Mouse (Mus musculus): ENCODE measurements around the gene Gm45808.

The Gm45808 gene

DNA sequence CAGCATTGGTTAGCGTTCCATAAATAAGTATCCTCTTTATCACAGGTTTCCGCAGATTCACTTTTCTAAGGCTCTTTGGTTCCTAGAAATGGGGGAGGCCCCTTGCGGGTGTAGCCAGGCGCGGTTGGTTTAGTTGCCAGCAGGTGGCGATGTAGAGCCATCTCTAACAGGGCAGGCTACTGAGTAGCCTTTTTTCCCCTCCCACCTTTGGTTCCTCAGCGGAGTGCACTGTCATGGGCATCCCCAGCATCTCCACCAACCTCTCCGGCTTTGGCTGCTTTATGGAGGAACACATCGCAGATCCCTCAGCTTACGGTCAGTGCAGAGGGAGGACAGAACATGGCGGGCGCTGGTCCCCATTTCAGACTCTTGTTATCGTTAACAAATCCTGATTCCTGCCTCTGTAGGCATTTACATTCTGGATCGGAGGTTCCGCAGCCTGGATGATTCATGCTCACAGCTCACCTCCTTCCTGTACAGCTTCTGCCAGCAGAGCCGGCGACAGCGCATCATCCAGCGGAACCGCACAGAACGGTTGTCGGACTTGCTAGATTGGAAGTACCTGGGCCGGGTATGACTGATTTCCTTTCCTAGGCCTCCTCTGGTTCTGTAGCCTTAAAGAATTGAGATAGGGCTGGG is 35.1 kb downstream of the Gm45808 start:
- no peak for DNase-seq (ENCODE audit: low read depth, low spot score)

GRCm38 (mm10) chr7:45449974-45450373 is 36.6 kb downstream of the Gm45808 start:
- DNase-seq (ENCODE audit: low read depth, low spot score), result no peak

- DNase-seq (ENCODE audit: low read depth, low spot score), result no peak
Observed at GRCm38 (mm10) chr7:45447325-45447990, 39.2 kb downstream of the Gm45808 start.

- DNase-seq (ENCODE audit: low read depth, low spot score), result no peak
Observed at GRCm38 (mm10) chr7:45446589-45446988, 40.0 kb downstream of the Gm45808 start.

DNA sequence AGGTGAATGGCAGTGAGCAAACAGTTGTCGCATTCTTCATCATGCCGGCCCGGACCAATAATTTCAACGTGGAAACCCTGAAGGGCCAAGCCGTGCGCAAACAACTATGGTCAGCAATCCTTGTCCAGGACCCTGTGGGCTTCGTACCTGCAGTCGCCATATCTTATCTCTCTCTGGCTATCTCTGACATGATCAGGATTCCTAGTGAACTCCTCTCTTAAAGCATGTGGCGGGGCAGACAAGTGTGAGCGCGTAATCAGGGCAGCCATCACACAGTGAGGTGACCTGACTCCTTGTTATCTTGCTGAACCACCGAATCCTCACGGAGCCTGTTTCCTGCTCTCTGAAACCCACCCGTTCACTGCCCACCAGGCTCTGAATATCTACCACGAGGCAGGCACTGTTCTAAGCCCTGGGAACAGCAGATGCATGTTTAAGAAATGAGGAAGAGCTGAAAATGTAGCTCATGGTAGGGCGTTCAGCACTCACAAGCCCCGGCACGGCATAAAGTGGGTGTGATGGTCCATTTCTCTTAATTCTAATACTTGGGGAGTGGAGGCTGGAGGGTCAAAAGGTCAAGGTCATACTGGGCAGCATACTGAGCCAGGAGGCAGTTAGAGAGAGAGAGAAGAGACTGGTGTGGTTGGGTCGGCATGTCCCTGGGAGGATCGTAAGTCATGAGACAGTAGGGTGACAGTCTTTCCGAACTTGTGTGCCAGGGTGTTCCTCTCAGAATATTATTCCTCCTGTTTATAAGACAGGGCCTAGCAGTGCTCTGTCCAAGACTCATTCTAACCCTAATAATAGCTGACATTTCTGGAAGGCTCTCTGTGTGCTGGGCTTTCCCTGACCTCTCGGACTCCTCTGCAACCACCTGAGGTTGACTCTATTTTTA is 42.8 kb downstream of the Gm45808 start:
- no peak for DNase-seq (ENCODE audit: low read depth, low spot score)

DNA sequence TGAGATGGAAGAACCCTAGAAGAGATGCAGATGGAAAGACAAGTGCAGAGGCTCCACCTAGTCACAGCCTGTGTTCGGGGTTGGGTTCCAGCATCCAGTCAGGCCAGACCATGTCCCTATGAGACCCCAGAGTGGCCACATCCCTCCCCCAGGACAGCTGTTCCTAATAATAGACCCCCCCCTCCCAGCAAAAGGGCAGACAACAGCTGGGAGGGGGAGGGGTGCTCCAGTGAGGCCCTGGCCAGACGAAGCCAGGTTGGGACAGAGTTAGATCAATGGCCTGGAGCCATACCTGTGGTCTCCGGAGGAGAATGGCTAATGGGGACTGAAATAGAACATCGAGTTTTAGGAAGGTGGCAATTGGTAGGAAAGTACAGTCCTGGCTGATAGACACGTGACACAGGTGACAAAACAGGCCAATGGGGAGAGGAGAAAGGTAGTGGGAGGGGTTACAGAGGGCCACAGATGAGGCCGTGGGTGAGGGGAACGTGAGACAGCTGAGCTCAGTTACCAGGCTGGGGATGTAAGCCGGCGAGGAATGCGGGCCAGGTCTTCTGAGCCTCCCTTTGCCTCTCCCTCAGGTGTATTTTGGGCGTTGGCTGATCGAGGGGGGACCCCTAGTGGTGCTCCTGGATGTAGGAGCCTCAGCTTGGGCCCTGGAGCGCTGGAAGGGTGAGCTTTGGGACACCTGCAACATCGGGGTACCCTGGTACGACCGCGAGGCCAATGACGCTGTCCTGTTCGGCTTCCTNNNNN is 48.9 kb downstream of the Gm45808 start, which contains the start of gene Ruvbl2:
TSS of gene Ruvbl2 (minus strand) at position 576 of the 756 bp plus-strand sequence.
- no peak for DNase-seq (ENCODE audit: low read depth, low spot score)

DNA sequence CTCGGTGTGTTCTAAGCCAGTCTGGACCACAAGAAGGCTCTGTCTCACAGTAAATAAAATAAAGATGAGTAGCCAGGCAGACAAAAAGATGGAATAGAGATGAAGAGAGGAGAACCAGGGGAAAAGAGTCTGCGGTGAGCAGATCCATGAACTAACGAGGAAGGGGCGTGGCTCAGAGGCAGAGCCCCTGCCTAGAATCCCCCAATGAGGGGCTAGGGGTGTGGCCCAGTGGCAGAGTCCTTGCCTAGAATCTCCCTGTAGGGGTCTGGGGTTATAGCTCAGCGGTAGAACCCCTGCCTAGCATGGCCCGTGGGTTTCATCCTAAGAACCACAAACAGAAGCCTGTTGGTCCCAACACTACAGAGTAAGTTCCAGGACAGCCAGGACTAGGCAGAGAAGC is 49.6 kb downstream of the Gm45808 start:
- DNase-seq (ENCODE audit: low read depth, low spot score), result no peak

- DNase-seq (ENCODE audit: low read depth, low spot score), result no peak
Observed at GRCm38 (mm10) chr7:45436444-45436843, 50.2 kb downstream of the Gm45808 start.

DNA sequence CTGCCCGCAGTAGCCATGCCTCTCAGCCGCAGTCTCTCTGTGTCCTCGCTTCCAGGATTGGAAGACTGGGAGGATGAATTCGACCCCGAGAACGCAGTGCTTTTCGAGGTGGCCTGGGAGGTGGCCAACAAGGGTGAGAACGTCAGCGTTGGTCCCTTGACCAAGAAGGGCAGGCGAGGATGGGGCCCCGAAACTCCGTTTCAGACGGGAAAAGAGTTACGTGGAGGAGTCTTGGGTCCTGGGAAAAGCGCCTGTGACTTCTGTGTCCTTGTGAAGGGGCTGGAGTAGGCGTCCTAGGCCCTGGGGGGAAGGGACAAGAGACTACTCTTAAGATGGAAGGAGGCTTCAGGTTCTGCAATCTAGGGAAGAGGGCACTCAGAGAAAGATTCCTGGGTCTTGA is 51.6 kb downstream of the Gm45808 start:
- no peak for DNase-seq (ENCODE audit: low read depth, low spot score)

GRCm38 (mm10) chr7:45434203-45435015 is 52.2 kb downstream of the Gm45808 start, which contains the start of gene Gys1:
Gene Gys1 (plus strand): TSS chr7:45434844.
- peak; percentile 100 for DNase-seq (ENCODE audit: low read depth, low spot score)

GRCm38 (mm10) chr7:45433835-45434202 is 52.8 kb downstream of the Gm45808 start:
- no peak for DNase-seq (ENCODE audit: low read depth, low spot score)

DNA sequence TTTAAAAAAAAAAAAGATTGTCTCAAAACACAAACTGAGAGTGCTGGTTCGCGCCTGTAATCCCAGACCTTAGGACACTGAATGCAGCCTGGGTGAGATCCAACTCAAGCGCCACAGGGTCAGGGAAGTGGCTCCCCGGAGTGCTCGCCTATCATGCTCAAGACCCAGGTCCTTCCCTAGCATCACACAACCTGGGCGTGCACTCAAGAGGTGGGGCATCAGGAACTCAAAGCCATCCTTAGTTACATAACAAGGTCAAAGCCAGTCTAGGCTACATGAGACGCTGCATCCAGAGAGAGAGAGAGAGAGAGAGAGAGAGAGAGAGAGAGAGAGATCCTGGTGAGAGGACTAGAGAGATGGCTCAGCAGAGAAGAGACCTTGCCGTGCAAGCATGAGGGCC is 60.1 kb downstream of the Gm45808 start:
- DNase-seq (ENCODE audit: low read depth, low spot score), result no peak

GRCm38 (mm10) chr7:45421194-45421593 is 65.4 kb downstream of the Gm45808 start:
- no peak for DNase-seq (ENCODE audit: low read depth, low spot score)

GRCm38 (mm10) chr7:45420615-45420919 is 66.0 kb downstream of the Gm45808 start, which contains the start of gene Lhb:
Gene Lhb (plus strand): TSS chr7:45420820.
- no peak for DNase-seq (ENCODE audit: low read depth, low spot score)

DNA sequence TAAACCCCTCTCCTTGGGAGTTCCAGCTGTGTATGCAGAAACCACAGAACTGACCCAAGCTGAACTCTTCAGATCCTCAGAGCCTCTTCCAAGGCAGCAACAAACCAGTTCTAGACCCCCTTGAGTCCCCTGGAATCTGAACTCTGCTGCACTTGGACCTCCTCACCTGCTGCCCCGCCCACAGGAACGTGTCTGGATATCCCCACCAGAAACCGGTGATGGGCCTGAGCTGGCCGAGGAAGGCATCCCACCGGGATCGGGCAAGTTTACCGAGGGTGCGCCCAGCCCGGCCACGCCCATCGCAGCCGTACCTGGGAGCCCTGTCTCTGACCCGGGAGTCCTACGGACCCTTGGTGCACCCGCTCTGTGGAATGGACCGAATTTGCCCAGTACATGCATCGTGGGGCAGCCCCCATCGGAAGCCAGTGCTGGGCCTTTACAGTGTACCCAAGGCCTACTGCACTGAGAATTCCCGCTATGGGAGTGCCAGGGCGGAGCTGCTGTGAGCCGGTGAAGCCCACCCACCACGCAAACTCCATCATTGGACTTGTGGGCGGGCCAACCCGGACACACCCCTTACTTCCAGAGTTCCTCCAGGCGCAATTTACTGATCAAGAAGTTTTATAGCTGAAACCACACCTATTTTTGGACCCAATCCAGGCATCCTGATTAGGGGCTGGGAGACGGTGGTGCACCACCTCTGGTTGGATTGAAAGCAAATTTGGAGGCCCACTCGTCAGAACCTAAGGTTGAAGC is 66.6 kb downstream of the Gm45808 start:
- no peak for DNase-seq (ENCODE audit: low read depth, low spot score)

- no peak for DNase-seq (ENCODE audit: low read depth, low spot score)
Observed at GRCm38 (mm10) chr7:45417962-45418492, 68.6 kb downstream of the Gm45808 start.
